Mouse (Mus musculus) adrenal gland, adult 2 months (tissue): ENCODE measurements around the gene C77080. TPM values are rescaled to one million over a fixed set of nuclear protein-coding genes. Genes with fewer than 3 reads are reported as not detected.

ENCODE experiments used
- DNase-seq: peaks from one replicate; pipeline ENCODE4 v3.0.0; 2021
- long read RNA-seq: library from polyadenylated mRNA; stranded (forward); transcript quantifications from one replicate; pipeline ENCODE4 v2.0.0, GENCODE M21; 2021
- polyA plus RNA-seq: library from polyadenylated mRNA; depleted of rRNA; stranded (reverse); fragments of >200 nt; gene quantifications from 2 replicates; pipeline ENCODE4 v1.2.3, GENCODE M21; 2012; rRNA removed
- total RNA-seq, 2 experiments: library from RNA; stranded (reverse); gene quantifications; 2 replicates each; pipeline ENCODE4 v1.2.3; 2021

The C77080 gene
- total RNA-seq = 10 to 100 TPM; 15.5 to 30.5 TPM
- polyA plus RNA-seq = 20.4 and 21.3 TPM in 2 replicates
- long read RNA-seq, partial matches to known transcripts = 12 of 20 reads
- long read RNA-seq, other reads (novel, unspliced or antisense) = 8 of 20 reads

DNA sequence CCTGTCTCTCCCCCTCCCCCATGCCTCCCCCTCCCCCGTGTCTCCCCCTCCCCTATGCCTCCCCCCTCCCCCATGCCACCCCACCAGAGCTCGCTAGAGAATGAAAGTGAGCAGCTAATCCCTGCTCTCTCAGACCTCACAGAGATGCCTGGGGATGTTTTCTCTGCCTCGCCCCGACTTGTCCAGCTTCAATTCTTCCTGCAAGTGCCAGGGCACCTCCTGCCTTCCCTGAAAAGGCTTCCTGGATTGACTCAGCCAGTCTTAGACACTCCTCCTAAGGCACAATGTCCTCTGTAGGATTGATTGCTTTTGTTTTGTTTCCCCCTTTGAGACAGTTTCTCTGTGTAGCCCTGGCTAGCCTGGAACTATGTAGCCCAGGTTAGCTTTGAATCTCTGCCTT is at the start of gene C77080:
Gene C77080, minus strand, starts transcription at position 209 of the 400 bp plus-strand sequence.
- DNase-seq = no peak

DNA sequence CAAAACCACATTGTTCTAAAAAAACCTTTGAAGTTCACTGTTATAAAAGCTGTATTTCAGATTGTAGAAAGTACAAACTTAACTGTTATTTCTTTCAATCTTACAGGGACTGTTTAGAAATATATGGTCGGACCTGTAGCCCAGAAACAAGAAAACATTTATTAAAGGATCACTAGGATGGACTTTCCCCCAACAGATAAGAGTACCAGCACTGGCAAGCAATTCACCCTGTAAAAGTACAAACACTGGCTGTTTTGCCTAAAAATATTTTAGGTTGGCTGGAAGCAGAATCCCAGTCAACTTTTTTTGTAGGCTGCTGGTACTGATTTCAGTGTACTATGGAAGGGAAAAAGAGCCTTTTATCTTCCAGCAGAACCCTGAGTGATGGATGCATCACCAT is 46.7 kb upstream of the C77080 start:
- no peak for DNase-seq

DNA sequence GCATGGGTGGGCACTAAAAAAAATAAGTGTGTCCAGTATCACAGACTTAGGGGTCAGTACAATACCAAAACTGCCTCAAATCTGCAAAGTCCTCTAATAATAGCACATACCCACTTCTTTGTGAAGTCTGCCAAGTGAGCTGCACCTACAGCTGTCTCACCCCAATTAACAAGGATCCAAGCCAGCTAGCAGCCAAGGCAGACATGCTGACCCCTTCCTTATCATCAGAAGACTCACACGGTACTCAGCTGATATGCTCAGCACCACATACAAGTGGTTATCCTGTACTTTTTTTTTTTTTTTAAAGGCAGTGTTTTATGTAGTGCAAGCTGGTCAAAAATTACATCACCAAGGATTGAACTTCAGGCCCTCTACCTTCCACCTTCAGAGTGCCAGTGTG is 43.1 kb upstream of the C77080 start:
- no peak for DNase-seq

DNA sequence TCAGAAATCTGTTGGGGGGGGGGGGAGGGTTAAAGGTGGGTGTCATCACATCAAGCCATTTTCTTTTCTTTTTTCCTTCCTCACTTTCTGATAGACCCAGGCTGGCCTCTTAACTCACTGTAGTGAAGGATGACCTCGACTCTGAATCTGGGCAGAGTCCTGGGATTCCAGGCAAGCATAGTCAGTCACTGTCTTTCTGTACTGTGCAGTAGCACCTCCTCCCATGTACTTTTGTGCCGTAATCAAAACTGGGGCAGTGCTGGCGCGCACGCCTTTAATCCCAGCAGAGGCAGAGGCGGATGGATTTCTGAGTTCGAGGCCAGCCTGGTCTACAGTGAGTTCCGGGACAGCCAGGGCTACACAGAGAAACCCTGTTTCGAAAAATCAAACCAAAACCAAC is 42.6 kb upstream of the C77080 start:
- DNase-seq = peak; percentile 73

DNA sequence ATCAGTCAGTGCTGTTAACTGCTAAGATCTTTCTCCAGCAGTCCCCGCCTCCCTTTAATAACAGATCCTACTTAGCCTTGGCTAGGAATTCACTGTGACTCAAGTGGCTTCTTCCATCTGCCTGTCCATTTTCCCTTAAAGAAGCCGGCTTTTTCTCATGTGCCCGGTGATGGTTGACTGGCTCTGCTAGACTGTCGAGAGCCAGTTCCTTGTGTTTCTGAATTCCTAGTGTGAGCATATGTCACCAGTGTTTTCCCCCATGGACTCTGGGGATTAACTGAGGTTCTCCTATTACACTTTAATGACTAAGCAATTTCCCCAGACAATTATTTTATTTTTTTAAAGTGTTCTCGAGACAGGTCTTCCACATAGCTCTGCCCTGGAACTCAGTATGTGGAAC is 42.2 kb upstream of the C77080 start:
- DNase-seq = no peak

DNA sequence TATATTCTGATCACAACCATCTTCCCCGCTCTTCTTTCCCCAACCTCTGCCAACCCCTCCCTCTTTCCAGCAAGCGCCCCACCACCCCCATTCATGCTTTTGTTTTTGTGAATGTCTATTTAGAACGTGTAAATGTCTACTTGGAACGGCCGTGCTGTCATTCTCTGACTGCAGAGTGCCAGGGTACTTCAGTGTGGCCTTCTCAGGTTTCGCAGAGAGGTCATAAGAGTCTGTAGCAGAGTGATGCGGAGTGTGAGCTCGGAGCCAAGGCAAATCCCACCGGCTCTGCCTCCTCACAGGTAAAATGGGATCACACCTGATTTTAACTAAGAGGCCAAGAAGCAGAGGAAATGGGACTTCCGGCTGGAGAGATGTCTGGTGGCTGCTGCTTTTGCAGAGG is 37.9 kb upstream of the C77080 start:
- DNase-seq = no peak

DNA sequence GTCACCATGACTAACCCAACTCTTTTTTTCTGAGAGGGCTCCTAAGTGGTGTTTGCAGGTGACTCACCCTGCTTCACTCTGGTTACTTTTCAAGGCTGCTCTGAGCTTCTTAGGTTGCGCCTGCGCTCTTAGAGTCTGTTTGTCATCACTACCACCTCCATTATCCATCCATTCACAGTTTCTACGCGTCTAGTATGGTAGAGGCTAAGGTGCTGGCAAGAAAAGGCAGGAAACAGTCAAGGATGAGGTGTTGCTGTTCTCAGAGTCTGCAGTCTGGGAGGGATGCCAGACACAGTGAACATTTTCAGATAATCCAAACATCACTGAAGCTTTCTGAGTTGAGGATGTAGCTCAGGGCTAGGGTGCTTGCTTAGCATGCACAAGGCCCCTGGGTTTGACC is 36.5 kb upstream of the C77080 start:
- peak; percentile 60 for DNase-seq

DNA sequence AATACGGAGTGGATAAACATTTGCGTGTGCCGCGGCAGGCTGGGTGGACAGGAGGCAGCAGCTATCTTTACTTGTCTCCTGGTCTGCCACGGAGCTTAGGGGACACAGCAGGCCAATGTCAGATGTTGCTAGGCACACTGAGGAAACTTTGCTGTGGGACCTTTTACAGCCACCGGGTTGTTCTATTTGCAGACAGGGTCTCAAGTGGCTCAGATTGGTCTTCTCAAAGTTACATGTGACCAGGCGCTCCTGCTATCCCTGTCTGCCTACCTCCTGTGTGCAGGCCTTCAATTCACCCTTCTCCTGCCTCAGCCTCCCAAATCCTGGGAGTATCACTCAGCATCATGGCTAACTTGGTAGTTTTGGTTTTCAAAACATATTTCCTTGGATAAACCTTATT is 34.9 kb upstream of the C77080 start:
- no peak for DNase-seq

DNA sequence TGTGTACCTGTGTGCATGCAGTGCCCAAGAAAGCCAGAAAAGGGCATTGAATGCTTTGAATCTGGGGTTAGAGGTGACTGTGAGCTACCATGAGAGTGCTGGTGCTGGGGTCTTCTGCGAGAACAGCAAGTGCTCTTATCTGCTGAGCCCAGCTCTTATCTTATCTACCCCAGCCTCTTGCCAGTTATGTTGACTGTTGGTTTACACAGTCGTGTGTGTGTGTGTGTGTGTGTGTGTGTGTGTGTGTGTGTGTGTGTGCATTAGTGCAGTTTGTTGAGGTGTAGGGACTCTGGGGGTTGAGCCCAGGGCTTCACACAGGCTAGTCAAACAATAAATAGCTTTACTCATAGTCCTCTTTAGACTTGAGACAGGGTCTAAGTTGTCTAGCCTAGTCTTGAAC is 34.0 kb upstream of the C77080 start:
- DNase-seq = no peak

DNA sequence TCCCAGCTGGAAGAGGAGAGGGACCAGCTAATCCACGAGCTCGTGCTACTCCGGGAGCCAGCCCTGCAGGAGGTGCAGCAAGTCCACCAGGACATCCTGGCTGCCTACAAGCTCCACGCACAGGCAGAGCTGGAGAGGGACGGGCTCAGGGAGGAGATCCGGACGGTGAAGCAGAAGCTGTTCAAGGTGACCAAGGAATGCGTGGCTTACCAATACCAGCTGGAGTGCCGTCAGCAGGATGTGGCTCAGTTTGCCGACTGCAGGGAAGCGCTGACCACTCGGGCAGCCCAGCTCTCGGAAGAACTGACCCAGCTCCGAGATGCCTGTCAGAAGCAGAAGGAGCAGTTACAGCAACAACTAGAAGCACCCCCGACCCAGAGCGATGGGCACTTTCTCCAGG is 32.5 kb upstream of the C77080 start:
- DNase-seq = no peak

DNA sequence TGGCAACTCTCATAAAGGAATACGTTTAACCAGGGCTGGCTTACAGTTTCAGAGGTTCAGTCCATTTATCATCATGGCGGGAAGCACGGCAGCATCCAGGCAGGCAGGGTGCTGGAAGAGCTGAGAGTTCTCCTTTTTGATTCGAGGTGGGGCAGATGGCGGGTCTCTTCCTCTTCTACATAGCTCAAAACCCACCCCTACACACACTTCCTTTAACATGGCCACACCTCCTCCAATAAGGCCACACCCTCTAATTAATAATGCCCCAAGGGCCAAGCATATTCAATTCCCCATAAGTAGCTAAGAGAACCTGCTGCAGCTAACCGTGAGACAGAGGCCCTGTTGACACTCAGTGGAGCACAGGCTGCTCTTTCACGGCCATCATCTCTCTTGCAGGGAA is 31.6 kb upstream of the C77080 start:
- DNase-seq = no peak

DNA sequence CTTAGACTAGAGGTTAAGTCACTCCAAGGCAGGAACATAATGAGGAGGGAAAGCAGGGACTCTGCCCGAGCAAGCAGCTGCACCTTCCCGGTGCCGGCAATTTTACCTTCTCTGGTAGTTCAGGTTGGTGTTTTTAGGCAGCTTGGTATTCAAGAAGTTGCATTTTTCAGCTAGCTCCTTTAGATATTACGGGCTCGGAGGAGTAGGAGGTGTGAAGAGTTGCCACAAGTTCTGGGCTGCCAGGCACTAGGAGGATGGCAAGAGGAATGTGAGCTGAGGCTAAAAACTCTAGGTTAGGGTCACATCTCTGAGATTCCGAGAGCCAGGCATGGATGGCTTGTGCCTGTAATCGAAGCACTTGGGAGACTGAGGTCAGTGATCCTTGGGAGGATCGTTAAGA is 28.5 kb upstream of the C77080 start:
- DNase-seq = no peak

DNA sequence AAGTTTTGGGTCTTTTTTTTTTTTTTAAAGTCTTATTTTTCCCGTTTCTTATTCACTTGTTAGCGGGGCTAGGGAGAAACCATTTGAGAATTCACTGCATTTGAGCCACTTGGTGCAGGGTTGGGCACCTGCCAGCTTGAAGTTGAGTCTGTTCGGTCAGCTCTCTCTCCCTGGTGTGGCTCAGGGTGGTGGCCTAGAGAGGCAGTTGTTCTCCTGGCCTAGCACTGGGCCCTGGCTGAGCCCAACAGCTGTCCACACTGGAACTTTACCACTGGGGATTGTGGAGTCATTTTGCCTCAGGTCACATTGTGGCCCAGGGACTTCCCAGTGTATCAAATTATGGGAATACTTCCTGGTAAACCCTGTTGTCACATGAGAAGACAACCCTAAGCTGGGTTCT is 26.9 kb upstream of the C77080 start:
- DNase-seq = no peak

DNA sequence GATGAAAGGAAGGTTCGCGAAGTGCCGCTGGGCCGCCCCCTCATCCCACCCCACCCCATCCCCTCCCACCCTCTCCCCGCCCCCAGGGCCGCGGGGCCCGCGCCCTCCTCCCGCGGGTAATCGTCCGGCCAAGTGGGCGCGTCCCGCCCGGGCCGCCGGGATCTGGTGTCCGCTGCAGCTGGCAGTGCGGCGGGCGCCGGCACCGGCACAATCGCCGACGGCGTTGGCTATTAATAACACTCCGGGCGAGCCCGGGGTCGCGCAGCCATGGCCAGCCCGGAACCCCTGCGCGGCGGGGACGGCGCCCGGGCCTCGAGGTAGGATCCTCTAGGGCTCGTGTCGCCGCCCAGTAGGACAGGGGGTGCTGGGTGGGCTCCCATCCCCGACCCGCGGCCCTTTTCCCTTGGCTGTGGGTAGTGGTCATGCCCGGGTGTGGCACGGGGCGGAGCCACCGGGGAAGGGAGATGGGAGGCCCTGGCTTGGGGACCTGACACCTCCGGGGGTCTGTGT is 26.3 kb upstream of the C77080 start, which contains the start of gene Sync:
Gene Sync, plus strand, starts transcription at position 146 of the 510 bp plus-strand sequence.
- peak; percentile 52 for DNase-seq

DNA sequence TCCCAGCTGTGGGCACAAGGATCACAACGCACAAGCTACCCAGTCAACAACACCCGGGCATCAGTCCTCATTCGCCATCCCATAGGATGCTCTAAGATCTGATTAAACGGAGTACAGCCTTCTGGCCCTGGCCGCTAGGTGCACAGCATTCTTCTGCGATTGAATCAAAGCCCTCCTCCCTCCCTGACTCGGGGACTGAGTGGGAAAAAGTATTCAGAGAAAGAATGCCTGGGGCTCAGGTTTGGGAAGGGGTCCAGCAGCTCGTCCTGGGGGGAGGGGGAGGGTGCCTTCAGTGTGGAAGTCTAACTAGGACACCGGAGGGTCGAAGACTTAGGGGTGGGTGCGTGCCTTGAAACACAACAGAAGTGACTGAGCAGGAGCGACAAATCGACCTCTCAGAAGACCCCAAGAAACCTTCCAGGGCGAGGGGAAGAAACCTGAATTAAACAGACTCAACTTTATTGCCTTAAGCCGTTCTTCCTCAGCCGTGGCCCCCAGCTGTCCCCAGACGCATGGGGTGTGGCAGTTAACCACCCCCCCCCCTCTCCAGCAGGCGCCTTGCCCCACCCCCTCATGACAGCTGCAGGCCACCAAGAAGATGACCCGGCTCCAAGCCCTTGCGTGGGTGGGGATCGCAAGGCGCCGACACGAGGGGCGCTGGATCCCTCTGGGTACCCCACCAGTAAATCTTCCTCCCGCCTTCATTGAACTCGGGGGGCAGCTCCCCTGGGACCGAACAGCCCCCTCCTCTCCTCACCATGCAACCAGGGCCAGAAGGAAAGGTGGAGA is 25.7 kb upstream of the C77080 start:
- peak; percentile 24 for DNase-seq

DNA sequence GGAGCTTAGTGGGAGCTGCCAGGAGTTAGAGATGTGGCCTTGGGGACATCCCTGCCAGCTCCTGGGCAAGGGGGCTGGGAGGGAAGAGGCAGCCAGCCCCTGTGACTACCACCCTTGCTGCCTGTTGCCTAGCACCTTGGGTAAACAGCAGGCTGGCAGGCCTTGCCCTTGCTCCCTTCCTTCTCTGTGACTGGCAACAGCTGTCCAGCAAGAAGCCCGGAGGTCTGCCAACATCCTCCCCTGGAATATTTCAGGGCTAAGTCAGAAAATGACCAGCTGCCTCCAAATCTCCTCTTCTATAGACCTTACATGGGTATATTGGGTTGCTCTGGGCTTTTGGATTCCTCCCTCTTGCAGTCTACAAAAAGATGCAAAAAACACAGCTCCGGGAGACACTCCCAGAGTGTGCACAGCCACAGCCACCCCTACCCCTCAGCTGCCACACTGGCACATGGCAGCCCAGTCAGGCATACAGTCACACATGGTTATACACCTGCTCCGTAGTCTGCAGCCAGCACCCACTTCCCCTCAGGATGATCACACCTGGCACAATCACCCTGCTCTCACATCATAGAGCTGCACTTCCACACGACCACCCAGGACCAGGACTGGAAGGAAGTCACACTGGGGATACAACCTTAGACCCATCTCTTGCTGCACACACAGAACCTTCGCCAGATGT is 24.9 kb upstream of the C77080 start:
- DNase-seq = peak; percentile 21

DNA sequence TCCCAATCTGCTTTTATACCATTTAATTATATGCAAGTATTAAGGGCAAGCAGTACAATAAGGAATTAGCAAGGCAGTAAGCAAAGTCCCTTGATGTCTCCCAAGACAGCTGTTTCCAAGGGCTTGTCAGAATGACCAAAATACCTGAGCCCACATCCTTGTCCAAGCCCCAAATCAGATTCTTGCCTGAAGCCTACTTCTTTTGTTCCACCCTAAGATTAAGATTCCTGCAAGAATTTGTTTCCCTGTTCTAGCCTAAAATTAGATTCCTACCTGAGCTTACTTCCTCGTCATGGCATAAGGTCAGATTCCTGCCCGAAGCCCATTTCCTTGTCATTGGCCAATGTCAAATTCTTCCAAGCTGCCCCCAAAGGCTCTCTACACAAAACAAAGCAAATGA is 23.5 kb upstream of the C77080 start:
- DNase-seq = no peak

DNA sequence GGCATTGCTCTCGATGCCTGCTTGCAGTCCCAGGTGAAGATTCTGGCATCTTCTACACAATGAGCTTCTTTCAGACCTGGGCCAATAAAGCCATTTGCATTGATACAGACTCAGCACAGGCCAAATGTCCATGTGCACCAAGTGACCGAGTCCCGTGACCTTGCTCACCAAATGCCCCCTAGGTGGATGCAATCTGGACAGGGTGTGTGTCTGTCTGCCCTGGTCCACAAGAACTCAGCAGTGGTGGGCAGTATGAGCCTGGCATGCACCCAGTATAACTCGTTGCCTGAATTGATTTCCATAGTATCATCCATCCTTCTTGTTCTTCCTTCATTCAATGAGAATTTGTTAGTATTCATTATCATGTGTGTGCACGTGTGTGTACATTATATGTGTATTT is 22.0 kb upstream of the C77080 start:
- DNase-seq = no peak

DNA sequence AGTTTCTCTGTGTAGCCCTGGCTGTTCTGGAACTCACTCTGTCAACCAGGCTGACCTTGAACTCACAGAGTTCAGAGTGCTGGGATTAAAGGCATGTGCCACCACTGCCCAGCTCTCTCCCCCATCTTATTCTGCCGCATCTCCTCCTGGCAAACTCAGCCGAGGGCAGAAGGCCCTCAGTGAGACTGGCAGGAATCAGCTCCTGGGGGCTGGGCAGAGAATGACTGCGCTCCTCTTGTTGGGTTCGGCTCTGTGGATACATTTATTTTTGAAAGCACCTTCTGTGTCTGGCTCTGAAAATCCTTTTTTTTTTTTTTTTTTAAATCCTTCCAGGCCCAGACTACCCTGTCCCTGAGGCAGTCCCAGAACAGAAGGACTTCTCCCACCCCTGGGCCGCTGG is 21.6 kb upstream of the C77080 start:
- DNase-seq = no peak

DNA sequence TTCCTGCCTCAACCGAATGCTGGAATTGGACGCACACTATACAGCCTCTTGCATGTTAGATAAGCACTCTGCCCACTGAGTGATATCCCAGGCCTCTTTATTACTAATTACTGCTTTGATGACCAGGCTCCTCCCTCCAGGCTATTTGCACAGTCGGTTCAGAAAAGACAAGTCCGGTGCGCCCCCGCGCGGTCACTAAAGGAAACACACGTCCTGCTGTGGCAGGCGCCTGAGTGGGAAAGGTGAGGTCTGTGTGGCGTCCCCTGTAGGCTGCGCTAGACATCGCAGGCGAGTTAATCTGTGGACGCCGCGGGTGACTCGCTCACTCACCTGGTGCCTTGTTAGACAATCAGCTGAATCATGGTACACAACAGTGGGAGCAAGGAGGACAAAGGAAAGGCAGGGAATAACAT is 15.3 kb upstream of the C77080 start:
- DNase-seq = peak; percentile 96

DNA sequence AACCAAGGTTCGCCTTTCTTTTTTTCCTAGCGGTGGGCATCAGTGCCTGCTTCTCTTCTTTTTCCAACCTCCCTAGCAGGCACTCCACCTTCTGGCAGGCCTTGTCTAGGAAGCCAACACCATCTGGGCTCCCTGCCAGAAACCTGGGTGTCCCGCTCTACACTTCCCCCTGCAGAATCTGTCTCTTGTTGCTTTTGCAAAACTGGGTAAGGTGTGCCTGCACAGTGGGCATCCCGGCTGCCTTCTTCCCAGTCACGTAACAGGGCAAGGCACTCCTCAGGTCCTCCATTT is 11.5 kb upstream of the C77080 start:
- peak; percentile 69 for DNase-seq

DNA sequence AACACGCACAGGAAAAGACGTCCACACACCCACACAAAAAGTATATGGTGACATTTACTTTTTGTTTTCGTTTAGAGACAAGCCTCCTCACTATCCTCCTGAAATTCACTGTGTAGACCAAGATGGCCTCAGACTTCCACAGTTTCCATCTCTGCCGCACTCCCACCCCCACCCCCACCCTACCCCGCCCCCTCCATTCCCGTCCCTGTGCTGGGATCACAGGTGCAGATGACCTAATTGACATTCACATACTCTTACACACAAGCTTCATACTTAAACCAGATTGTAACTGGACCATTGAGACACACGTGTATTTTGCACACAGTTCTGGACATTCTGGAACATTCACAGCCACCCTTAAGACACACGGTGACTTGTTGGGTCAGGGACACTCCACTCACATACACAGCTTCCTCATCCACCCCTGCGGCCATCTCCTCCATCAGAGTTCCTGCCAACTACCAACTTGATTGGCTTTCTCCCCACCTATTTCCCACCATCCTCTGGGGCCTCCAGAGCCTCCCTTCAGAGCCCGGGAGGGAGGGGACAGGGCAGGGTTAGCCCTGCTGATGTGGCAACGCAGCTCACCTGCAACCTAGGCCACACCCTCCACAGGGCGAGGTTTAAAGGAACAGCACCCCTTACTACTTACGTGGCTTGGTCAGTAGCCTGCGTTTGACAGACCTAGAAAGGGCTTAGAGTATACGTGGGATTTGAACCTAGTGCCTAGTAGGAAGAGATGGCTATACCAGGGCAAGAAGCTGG is 11.0 kb upstream of the C77080 start:
- peak; percentile 14 for DNase-seq

DNA sequence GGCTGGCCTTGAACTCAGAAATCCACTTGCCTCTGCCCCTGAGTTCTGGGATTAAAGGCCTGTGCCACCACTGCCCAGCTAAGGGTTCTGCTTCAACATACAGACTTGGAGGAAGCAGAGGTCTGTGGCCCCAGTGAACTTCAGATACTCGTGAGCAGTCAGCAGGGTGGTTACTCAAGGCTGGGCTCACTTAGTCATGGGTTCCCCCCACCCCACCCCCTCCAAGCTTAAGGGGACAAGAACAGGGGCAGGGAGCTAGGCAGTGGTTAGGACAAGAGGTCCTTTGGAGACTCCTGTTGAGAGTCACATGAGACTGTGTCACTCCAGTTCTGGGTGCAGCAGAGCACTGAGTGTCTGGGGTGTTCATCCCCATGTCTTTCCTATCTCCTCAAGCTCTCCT is 7.5 kb upstream of the C77080 start:
- DNase-seq = peak; percentile 40
